Mouse (Mus musculus) intestine, embryonic 15.5 days (tissue): ENCODE data around the gene Nanos2. TPM values are rescaled to one million over a fixed set of nuclear protein-coding genes. Genes with fewer than 3 reads are reported as not detected.

ENCODE experiments used
- ATAC-seq: fragments of 200-750 bp; cut with Nextera tagmentation; 2 replicates; pipeline ENCODE4 v1.8.0; 2017; ENCODE audit warnings: moderate TSS enrichment, moderate library complexity
- H3K27ac ChIP-seq: fragments of 300-500 bp; sonication (generic); 2 replicates; pipeline ENCODE4 v1.5.1; 2015; ENCODE audit warnings: mild to moderate bottlenecking, inconsistent platforms
- H3K27me3 ChIP-seq: fragments of 300-500 bp; sonication (generic); replicated peaks from 2 replicates; pipeline ENCODE4 v1.6.1; 2015; ENCODE audit warnings: inconsistent platforms
- H3K36me3 ChIP-seq: fragments of 300-500 bp; sonication (generic); 2 replicates; pipeline ENCODE4 v1.6.1; 2015; ENCODE audit warnings: inconsistent platforms
- H3K4me1 ChIP-seq: fragments of 300-500 bp; sonication (generic); replicated peaks from 2 replicates; pipeline ENCODE4 v1.6.1; 2015; ENCODE audit warnings: inconsistent platforms
- H3K4me2 ChIP-seq: fragments of 300-500 bp; sonication (generic); replicated peaks from 2 replicates; pipeline ENCODE4 v1.6.1; 2015; ENCODE audit warnings: mild to moderate bottlenecking, inconsistent platforms
- H3K4me3 ChIP-seq: fragments of 300-500 bp; sonication (generic); replicated peaks from 2 replicates; pipeline ENCODE4 v1.5.1; 2015; ENCODE audit warnings: inconsistent platforms
- H3K9ac ChIP-seq: fragments of 300-500 bp; sonication (generic); 2 replicates; pipeline ENCODE4 v1.6.1; 2015; ENCODE audit warnings: inconsistent platforms
- H3K9me3 ChIP-seq: fragments of 300-500 bp; sonication (generic); 2 replicates; pipeline ENCODE4 v1.6.1; 2016; ENCODE audit warnings: inconsistent platforms
- WGBS: fragments of 180-500 bp; shearing (Covaris S2); methylation state at CpG from one replicate; pipeline ENCODE4 v1.1.7; 2015; 5-methylcytosine and 5-hydroxymethylcytosine counted together
- polyA plus RNA-seq: library from polyadenylated mRNA; unstranded; fragments of >200 nt; fragmentation: Nextera tagmentation; extraction: Ambion mirVana; gene quantifications from 2 replicates; pipeline ENCODE4 v1.2.1, GENCODE M21; 2015

Nanos2 gene
- polyA plus RNA-seq, 1 experiment from 2014 or later, result not detected

DNA sequence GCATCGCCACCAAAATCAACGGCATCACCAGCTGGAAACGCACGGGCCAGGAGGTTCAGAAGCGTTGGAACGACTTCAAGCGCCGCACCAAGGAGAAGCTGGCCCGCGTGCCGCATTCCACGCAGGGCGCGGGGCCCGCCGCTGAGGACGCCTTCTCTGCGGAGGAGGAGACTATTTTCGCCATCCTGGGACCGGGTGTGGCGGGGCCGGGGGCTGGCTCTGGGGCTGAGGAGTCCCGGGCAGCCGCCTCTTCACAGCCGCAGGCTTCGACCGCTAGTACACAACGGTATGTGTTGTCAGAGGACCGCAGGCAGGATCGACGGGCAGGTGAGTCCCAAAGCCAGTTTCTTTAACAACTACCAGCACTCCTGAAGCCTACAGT is 5.1 kb downstream of the Nanos2 start:
- peak overlapping the region; percentile 93 for H3K4me2 ChIP-seq
- H3K27me3 ChIP-seq, result peaks cover 22% of the 10 kb centered on the region
- H3K4me3 ChIP-seq, result peak overlapping the region; percentile 47
- H3K36me3 ChIP-seq, result no peaks in the 10 kb centered on the region
- WGBS, result 4% methylated on average over 31 of the region's 31 CpGs
- no peak for ATAC-seq
- H3K9ac ChIP-seq, result peak overlapping the region; percentile 59
- H3K4me1 ChIP-seq, result peaks cover 11% of the 10 kb centered on the region
- H3K27ac ChIP-seq, result no peak overlapping the region
- H3K9me3 ChIP-seq, result no peaks in the 10 kb centered on the region

DNA sequence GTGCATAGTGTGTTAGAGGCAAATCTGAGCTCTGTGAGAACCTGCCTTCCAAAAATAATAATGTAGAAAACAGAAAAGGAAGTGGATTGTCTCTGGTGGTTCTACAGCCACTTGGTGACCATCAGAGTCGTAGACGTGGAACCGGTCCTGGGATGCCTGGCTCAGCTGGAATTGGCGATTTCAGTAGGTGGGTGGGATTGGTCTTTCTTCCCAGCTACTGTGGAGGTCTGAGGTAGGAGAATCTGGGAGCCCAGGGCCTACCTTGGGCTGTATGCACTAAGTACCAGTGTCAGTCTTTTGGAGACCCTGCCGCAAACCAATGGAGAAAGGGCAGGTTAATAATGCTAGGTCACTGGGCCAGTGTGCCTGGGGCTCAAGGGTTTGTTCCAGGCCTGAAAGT is 5.8 kb downstream of the Nanos2 start:
- no peaks in the 10 kb centered on the region for H3K36me3 ChIP-seq
- peak overlapping the region; percentile 93; the same call in 1 of the 2 replicates for H3K4me2 ChIP-seq
- WGBS, result 91% methylated on average over 5 of the region's 5 CpGs
- H3K9ac ChIP-seq, result no peak overlapping the region
- no peak overlapping the region for H3K4me3 ChIP-seq
- H3K27me3 ChIP-seq, result peaks cover 18% of the 10 kb centered on the region
- H3K4me1 ChIP-seq, result peaks cover 11% of the 10 kb centered on the region
- no peak overlapping the region for H3K27ac ChIP-seq
- no peaks in the 10 kb centered on the region for H3K9me3 ChIP-seq
- no peak for ATAC-seq

DNA sequence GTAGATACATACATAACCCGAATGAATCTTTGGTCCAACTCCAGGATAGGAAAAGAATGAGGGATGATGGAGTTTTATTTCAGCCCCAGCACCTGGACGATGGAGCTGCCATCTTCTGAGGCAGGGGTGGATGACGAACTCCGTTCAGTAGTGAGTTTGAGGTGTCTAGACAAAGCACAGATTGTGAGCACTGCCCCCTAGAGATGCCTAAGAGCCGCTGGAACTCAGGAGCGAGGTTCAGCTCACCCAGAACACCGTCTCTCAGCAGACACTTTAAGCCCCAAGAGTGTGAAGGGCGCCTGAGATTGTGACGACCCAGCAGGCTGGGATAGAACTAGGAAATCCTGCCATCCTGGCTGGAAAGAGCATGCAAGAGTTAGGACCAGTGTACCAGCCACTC is 11.6 kb downstream of the Nanos2 start:
- H3K4me3 ChIP-seq, result no peak overlapping the region
- H3K4me1 ChIP-seq, result peaks cover 21% of the 10 kb centered on the region
- no peak overlapping the region for H3K4me2 ChIP-seq
- H3K27ac ChIP-seq, result no peak overlapping the region
- no peaks in the 10 kb centered on the region for H3K36me3 ChIP-seq
- H3K9ac ChIP-seq, result no peak overlapping the region
- H3K27me3 ChIP-seq, result no peaks in the 10 kb centered on the region
- no peaks in the 10 kb centered on the region for H3K9me3 ChIP-seq
- no peak for ATAC-seq
- 49% methylated on average over 9 of the region's 9 CpGs for WGBS

DNA sequence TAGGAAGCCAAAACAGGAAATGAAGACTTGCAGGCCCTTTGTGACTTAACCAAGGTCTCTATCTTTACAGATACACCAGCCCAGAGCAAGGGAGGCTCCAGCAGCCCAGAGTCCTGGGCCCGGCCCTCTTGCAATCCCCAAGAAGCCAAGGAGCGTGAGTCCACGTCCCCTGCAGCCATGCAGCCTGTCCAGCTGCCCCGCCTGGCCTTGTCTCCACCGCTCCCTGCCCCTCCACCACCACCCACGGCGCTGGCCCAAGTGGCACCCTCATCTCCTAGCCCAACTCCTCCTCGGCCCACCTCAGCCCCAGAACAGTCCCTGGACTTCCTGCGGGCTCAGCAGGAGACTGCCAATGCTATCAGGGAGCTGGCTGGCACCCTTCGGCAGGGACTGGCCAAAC is 13.2 kb downstream of the Nanos2 start:
- Histone ChIP-seq H3K9ac (peak overlapping the region; percentile 44), H3K9me3 (no peaks in the 10 kb centered on the region), H3K36me3 (peaks cover 3% of the 10 kb centered on the region; the same call in 1 of the 2 replicates), H3K27me3 (no peaks in the 10 kb centered on the region), H3K4me3 (peak overlapping the region; percentile 36), H3K27ac (peak overlapping the region; percentile 82; the same call in 1 of the 2 replicates), H3K4me1 (peaks cover 32% of the 10 kb centered on the region), H3K4me2 (peak overlapping the region; percentile 63)
- 42% methylated on average over 10 of the region's 10 CpGs for WGBS
- ATAC-seq, result no peak

DNA sequence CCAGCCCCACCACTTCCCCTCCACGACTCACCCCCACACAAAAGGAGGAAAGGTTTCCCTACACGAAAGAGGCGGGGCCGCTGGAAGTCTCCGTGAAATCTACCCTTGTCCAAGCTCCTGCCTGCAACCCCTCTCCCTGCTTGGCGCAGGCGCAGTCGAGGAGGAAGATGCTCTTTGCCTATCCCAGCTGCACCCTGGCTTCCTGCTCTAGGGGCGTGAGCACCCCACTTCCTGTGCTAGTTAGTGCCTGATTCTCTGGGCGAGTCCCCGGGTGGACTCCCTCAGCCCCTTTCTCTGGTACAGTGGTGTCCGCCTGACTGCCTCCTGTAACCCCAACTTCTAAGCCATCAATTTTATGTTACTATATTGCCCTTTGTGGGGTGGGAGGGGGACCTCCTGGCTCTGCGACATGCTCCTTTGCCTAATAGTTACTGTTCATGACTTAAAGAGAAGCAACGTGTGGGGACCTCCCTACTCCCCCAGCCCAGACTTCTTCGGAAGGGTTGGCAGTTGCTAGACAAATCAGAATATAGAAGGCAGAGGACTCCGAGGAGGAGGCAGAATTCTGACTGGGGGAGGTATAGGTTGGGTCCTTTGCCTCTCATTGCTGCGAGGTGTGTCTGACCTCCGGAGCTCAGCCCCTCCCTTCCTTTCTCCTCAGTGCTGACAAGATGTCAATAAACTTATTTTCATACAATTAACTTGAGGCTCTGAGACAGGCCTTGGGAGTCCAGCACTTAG is 14.0 kb downstream of the Nanos2 start:
- no peaks in the 10 kb centered on the region for H3K9me3 ChIP-seq
- no peaks in the 10 kb centered on the region for H3K27me3 ChIP-seq
- H3K4me2 ChIP-seq, result peak overlapping the region; percentile 63
- H3K36me3 ChIP-seq, result peaks cover 8% of the 10 kb centered on the region; the same call in 1 of the 2 replicates
- peak overlapping the region; percentile 82 for H3K27ac ChIP-seq
- peak overlapping the region; percentile 44 for H3K9ac ChIP-seq
- ATAC-seq, result peak; percentile 9
- peaks cover 40% of the 10 kb centered on the region for H3K4me1 ChIP-seq
- 24% methylated on average over 18 of the region's 18 CpGs for WGBS
- peak overlapping the region; percentile 36 for H3K4me3 ChIP-seq

DNA sequence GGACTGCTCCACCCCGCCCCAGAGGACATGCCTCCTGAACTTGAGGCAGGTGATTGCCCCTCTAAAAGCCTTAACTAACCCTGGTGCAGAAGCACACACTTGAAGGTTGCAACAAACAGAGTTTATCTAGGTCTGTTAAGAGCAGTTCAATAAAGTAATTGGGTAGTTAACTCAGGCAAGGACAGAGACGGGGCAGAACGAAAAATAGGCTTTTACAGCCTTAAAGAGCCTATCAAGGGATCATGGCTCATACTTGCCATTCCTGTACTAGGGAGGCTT is 14.5 kb downstream of the Nanos2 start:
- no peak overlapping the region for H3K4me3 ChIP-seq
- H3K4me2 ChIP-seq, result peak overlapping the region; percentile 63
- no peak for ATAC-seq
- WGBS, result 45% methylated on average over 3 of the region's 3 CpGs
- H3K9ac ChIP-seq, result no peak overlapping the region
- peaks cover 8% of the 10 kb centered on the region; the same call in 1 of the 2 replicates for H3K36me3 ChIP-seq
- H3K27ac ChIP-seq, result peak overlapping the region; percentile 82
- no peaks in the 10 kb centered on the region for H3K9me3 ChIP-seq
- peaks cover 42% of the 10 kb centered on the region for H3K4me1 ChIP-seq
- no peaks in the 10 kb centered on the region for H3K27me3 ChIP-seq

DNA sequence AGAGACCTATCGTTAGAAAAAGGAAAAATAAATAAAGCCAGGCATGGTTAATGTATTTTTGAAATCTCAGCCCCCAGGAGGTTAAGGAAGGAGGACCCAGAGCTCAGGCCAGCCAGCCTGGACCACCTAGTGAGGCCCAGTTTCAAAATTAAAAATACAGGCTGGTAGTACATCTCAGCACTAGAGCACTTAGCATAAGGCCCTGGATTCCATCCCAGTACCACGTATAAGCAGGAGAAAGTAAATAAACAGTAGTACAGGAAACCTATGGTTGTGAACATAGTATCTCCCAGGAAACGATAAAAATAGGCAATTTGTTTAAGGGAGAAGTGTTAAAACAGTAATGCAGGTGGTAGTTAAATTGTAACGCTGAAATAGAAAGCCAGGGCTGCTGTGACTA is 14.9 kb downstream of the Nanos2 start:
- Histone ChIP-seq H3K27ac (peak overlapping the region; percentile 82), H3K27me3 (no peaks in the 10 kb centered on the region), H3K9ac (peak overlapping the region; percentile 52; the same call in 1 of the 2 replicates), H3K4me3 (peak overlapping the region; percentile 38), H3K9me3 (no peaks in the 10 kb centered on the region), H3K36me3 (peaks cover 8% of the 10 kb centered on the region; the same call in 1 of the 2 replicates), H3K4me1 (peaks cover 46% of the 10 kb centered on the region), H3K4me2 (peak overlapping the region; percentile 75)
- ATAC-seq, result no peak
- WGBS, result 10% methylated on average over 4 of the region's 4 CpGs

DNA sequence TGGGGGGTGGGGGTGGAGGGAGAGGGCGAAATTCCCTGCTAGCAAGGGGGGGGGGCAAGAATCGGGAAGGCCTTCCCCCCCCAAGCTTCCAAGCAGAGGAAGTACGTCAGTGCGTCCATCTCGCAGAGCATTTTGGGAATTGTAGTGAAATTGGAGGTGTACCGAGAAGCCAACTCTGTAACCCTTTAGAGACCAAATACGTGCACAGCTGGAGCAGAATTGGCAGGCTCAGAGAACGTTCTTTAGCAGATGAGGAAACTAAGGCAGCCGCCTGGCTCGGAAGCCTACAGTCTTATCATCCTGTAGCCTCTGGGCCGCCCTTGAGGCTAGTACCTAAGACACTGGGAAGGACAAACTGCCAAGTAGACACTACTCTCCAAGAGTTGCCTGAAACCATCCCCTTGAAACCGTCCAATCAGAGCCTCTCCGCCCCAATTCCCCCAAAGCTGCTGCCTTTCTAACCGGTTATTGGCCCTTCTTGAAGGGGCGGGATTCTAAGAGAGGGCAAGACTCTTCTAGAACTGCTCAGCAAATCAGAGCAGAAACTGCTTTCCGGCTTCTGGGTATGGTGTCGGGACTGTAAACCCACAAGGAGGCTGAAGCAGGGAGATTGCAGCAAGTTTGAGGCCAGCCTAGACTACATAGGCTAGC is 15.8 kb downstream of the Nanos2 start:
- H3K9me3 ChIP-seq, result no peaks in the 10 kb centered on the region
- peak overlapping the region; percentile 75 for H3K4me2 ChIP-seq
- H3K27ac ChIP-seq, result peak overlapping the region; percentile 82
- peak; percentile 47 for ATAC-seq
- H3K9ac ChIP-seq, result peak overlapping the region; percentile 52
- H3K27me3 ChIP-seq, result no peaks in the 10 kb centered on the region
- H3K4me1 ChIP-seq, result peaks cover 54% of the 10 kb centered on the region
- peaks cover 8% of the 10 kb centered on the region; the same call in 1 of the 2 replicates for H3K36me3 ChIP-seq
- H3K4me3 ChIP-seq, result peak overlapping the region; percentile 38
- WGBS, result under 1% methylated on average over 17 of the region's 17 CpGs

DNA sequence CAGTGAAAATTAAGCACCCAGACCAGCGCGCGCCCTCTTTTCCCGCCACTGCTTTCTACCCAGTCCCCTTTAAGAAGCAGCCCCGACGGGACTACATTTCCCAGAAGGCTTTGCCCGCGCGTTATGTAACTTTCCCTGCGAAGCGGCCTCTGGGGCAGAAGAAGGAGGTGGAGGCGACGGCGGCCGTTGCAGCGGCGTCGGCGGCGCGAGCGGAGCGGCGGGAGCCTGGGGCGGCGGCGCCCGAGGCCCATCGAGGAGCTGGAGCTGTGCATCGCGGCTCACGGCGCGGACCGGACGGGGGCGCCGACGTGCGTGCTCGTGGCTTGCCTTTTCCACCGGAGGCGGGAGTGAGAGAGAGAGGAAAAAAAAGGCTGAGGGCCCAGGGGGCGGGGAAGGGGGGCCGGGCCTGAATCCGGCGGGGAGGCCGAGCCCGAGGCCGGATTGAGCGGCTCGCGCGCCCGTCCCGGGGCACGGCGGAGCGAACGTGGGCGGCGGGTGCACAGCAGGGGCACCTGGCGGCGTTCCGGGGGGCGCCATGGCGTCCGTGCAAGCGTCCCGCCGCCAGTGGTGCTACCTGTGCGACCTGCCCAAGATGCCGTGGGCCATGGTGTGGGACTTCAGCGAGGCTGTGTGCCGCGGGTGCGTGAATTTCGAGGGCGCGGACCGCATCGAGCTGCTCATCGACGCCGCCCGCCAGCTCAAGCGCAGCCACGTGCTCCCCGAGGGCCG is 16.9 kb downstream of the Nanos2 start, which contains the start of gene Irf2bp1:
TSS of gene Irf2bp1 (plus strand) at position 143 of the 729 bp plus-strand sequence.
- Histone ChIP-seq H3K27me3 (no peaks in the 10 kb centered on the region), H3K4me2 (peak within 1 kb of the TSS; percentile 98), H3K9me3 (no peaks in the 10 kb centered on the region), H3K36me3 (peaks cover 8% of the 10 kb centered on the region; the same call in 1 of the 2 replicates), H3K27ac (peak within 1 kb of the TSS; percentile 99), H3K9ac (peak within 1 kb of the TSS; percentile 93), H3K4me3 (peak within 1 kb of the TSS; percentile 78), H3K4me1 (peaks cover 56% of the 10 kb centered on the region)
- peak; percentile 57 for ATAC-seq
- WGBS, result under 1% methylated on average over 89 of the region's 90 CpGs

DNA sequence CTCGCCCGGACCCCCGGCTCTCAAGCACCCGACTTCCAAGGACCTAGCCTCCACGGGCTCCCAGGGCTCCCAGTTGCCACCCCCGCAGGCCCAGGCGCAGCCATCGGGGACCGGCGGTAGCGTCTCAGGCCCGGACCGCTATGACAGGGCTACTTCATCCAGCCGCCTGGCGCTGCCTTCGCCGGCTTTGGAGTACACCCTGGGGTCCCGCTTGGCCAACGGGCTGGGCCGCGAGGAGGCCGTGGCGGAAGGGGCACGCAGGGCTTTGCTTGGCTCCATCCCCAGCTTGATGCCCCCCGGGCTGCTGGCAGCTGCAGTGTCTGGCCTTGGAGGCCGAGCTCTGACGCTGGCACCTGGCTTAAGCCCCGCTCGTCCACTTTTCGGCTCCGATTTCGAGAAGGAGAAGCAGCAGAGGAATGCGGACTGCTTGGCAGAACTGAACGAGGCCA is 17.5 kb downstream of the Nanos2 start:
- H3K4me1 ChIP-seq, result peaks cover 62% of the 10 kb centered on the region
- ATAC-seq, result no peak
- H3K27me3 ChIP-seq, result no peaks in the 10 kb centered on the region
- peak overlapping the region; percentile 99 for H3K27ac ChIP-seq
- 4% methylated on average over 34 of the region's 34 CpGs for WGBS
- H3K36me3 ChIP-seq, result peaks cover 8% of the 10 kb centered on the region; the same call in 1 of the 2 replicates
- H3K9me3 ChIP-seq, result no peaks in the 10 kb centered on the region
- H3K9ac ChIP-seq, result peak overlapping the region; percentile 93
- peak overlapping the region; percentile 98 for H3K4me2 ChIP-seq
- peak overlapping the region; percentile 78 for H3K4me3 ChIP-seq

DNA sequence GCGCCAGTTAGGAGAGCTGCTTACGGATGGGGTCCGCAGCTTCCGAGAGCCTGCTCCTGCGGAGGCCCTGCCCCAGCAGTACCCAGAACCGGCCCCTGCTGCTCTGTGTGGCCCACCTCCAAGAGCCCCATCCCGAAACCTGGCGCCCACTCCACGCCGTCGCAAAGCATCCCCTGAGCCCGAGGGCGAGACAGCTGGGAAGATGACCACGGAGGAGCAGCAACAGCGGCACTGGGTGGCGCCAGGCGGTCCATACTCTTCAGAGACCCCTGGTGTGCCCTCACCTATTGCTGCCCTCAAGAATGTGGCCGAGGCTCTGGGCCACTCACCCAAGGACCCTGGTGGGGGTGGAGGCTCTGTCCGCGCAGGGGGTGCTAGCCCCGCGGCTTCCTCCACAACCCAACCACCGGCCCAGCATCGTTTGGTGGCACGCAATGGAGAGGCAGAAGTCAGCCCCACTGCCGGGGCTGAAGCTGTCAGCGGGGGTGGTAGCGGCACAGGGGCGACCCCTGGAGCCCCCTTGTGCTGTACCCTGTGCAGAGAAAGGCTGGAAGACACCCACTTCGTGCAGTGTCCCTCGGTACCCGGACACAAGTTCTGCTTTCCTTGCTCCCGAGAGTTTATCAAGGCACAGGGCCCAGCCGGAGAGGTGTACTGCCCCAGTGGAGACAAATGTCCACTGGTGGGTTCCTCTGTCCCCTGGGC is 18.4 kb downstream of the Nanos2 start:
- Histone ChIP-seq H3K27ac (peak overlapping the region; percentile 99; the same call in 1 of the 2 replicates), H3K9me3 (no peaks in the 10 kb centered on the region), H3K27me3 (no peaks in the 10 kb centered on the region), H3K4me3 (peak overlapping the region; percentile 78), H3K36me3 (peaks cover 8% of the 10 kb centered on the region; the same call in 1 of the 2 replicates), H3K9ac (peak overlapping the region; percentile 93; the same call in 1 of the 2 replicates), H3K4me2 (peak overlapping the region; percentile 98), H3K4me1 (peaks cover 61% of the 10 kb centered on the region)
- no peak for ATAC-seq
- 73% methylated on average over 34 of the region's 34 CpGs for WGBS
